Comparison of ENCODE assay signal across 18 mouse cellular contexts in genomic region chr11:72764270-72764669, GRCm38 (mm10). TPM values are rescaled to one million over a fixed set of nuclear protein-coding genes. Genes with fewer than 3 reads are reported as not detected.
DNase-seq lines count a peak whose midpoint lies in the region; ATAC-seq lines count a peak whose summit lies in the region.
"Had no signal": no experiment of that assay in that cellular context is flagged by ENCODE, and none has a peak within 500 bp of the region (broad histone marks: within the 10 kb centered on the region; RNA-seq: fewer than 3 reads in every experiment).

No protein-coding gene starts in this region.

- no peak for DNase-seq in frontal cortex, postnatal 25 days (ENCODE audit: low spot score in 2 of 2)
- peak; percentile 10 to 29 for DNase-seq in left cerebral cortex, postnatal 14 days (ENCODE audit: low spot score in 2 of 2)
- DNase-seq in left cerebral cortex, postnatal 10 days (ENCODE audit: extremely low spot score in 1 of 2, low spot score in 2 of 2), result no peak
- DNase-seq in right cerebral cortex, postnatal 36 days (ENCODE audit: low spot score in 2 of 2), result peak; percentile 20 to 32
- no peak for DNase-seq in right cerebral cortex, postnatal 14 days
- DNase-seq in lung, postnatal 10 days, result no peak
- DNase-seq: adrenal gland, postnatal 10 days; B cell, adult 2 months; cerebellum, adult 18-20 months; cerebellum, adult 9-11 months; forebrain, postnatal 0 days; gastrocnemius, postnatal 14 days; heart, adult 2 months; heart, postnatal 14 days had no signal

- peak; percentile 82 for ATAC-seq in frontal cortex, adult (ENCODE audit: low TSS enrichment)
- ATAC-seq: CD4-positive, CD25-positive, alpha-beta regulatory T cell, adult 4 months; forebrain, embryonic 13.5 days; forebrain, postnatal 0 days; hindbrain, postnatal 0 days had no signal

- intact Hi-C loops in left cerebral cortex, postnatal 14 days (cut with DNase I), result no loop called here
- intact Hi-C loops in left cerebral cortex, postnatal 10 days (cut with DNase I), result no loop called here

RNA-seq across cellular contexts. Expression of gene Cyb5d2, which starts 31.7 kb away (rescaled TPM):
- 10 to 100 TPM; 11.6 to 13.1 TPM for total RNA-seq in left cerebral cortex, postnatal 14 days (2021)
- 10 to 100 TPM in 1 of 2 experiments, 1 to 10 TPM in 1; 8.6 to 11.5 TPM for total RNA-seq in left cerebral cortex, postnatal 10 days (2021)

RNA-seq across cellular contexts. Expression of gene Zzef1, which starts 31.8 kb away (rescaled TPM):
- 10 to 100 TPM; 46.9 to 50.0 TPM for total RNA-seq in left cerebral cortex, postnatal 14 days (2021)
- 10 to 100 TPM; 49.3 to 49.4 TPM for total RNA-seq in left cerebral cortex, postnatal 10 days (2021)

Comparison
In these comparisons a context has a peak if more than half of its experiments do, and no peak if none do; other contexts are left out.
1. DNase-seq: peak in left cerebral cortex, postnatal 14 days (2 of 2) and right cerebral cortex, postnatal 36 days (2 of 2); none in frontal cortex, postnatal 25 days (0 of 2), left cerebral cortex, postnatal 10 days (0 of 2), right cerebral cortex, postnatal 14 days (single experiment) and lung, postnatal 10 days (single experiment).